Mouse (Mus musculus) forelimb bud, embryonic 11.5 days (tissue): Measurements from ENCODE around the gene Ccdc162.

Experiments used
- DNase-seq: peaks from one replicate; pipeline ENCODE4 v3.0.0-alpha.2; 2012; ENCODE audit warnings: low read depth, low spot score

The Ccdc162 gene

DNA sequence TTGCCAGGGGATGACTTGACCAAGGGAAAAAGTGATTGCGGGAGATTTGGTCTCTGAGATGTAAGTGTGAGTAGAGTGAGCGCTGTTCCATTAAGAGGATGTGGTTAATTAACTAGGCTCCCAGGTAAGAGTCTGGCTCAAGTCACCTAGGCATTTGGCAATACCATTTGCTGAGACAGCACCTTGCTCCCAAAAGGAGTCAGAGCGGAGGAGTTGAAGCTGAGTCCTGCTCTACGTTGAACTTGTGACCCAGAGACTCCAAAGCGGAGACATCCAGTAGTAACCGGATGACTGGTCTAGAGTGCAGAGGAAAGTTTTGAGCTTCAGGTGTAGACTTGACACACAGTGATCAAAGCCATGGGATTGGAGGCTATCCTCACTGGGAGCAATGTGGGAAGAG, 174.4 kb downstream of the Ccdc162 start:
- DNase-seq = no peak

DNA sequence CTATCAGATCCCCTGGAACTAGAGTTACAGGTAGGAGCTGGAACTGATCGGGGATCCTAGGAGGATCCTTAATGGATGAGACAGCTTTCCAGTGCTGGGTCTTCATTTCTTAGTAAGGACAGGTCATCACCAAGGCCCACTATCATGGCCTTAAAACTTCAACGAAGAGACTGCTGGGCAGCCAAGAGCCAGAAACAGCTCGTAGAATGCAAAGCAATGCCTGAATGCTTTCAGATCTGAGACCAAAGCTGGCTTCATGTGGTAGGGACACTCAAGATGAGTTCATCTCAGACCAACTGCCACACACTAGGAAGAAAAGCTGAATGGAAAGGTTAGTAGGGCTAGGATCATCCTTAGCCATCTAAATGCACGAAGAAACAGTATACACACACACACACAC, 177.4 kb downstream of the Ccdc162 start:
- DNase-seq = no peak

DNA sequence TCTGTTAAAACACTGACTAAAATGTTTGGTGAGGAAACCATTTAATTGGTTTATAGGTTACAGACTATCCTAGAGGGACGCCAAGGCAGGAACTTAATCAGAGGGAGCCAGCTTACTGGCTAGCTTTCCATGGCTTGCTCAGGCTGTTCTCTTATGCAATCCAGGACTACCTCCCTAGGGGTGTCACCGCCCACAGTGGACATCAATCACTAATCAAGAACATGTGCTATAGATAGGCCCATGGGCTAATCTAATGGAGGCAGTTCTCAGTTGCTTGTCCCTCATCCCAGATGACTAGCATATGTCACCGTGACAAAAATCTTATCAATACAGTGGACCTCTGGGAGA, 178.5 kb downstream of the Ccdc162 start:
- no peak for DNase-seq

- no peak for DNase-seq
Measured at GRCm38 (mm10) chr10:41537226-41537982, 179.0 kb downstream of the Ccdc162 start.

DNA sequence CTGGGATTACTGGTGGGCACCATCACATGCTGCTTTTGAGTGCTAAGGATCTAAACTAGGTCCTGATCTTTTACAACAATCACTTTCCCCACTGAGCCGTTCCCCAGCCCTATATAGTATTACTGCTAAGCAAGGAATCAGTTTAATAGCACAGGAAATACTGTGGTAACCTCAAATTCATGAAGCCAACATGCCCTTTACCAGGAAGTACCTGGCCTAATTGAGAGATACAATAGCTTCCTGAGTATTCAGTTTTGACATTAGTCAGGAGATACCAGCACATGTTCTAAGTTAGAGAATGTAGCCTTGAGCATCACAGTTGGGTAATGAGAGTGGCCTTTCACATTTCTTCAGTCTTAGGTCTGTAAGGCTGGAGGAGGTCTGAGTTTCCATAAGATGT, 179.7 kb downstream of the Ccdc162 start:
- DNase-seq = no peak

GRCm38 (mm10) chr10:41535991-41536390, 180.4 kb downstream of the Ccdc162 start:
- DNase-seq = no peak

DNA sequence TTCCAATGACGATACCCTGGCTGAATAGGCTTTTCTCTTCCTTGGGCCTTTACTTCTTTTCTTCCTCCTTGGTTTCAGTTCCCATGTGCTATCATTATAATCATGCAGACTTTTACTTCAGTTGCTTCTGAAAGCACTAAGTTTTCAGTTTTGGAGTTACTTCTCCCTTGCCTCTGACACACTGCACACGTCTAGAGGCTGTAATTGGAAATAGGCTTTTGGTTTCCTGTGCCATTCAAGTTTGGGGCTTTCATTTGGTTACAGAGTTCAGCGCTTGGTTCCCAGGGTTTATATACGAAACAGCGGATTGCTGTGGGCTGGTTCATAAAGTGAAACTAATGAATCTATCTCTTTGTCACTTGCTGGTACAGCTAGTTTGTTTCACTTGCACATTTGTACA, 186.5 kb downstream of the Ccdc162 start:
- no peak for DNase-seq

DNA sequence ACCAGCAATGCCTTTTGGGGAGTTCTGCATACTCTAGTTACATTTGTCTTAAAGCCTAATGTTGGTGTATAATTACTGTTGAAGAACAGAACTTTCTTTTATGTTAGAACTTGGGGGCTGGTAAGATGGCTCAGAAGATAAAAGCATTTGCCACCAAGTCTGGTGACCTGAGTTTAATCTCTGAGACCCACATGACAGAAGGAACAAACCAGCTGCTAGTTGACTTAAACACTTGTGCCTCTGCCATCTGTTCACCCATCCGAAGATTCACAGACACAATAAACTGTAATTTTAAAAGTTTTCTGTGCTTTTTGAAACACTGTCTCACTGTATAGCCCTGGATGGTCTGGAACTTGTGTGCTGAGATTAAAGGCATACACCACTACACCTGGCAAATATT, 190.7 kb downstream of the Ccdc162 start:
- DNase-seq = no peak

- DNase-seq = no peak
Measured at GRCm38 (mm10) chr10:41523386-41523785, 193.0 kb downstream of the Ccdc162 start.

- DNase-seq = no peak
Measured at GRCm38 (mm10) chr10:41520410-41520673, 196.1 kb downstream of the Ccdc162 start.

GRCm38 (mm10) chr10:41519640-41520409, 196.6 kb downstream of the Ccdc162 start:
- peak; percentile 33 for DNase-seq

GRCm38 (mm10) chr10:41518981-41519618, 197.3 kb downstream of the Ccdc162 start, which contains the start of gene Cd164:
Gene Cd164, plus strand, starts transcription at chr10:41519414.
- peak; percentile 95 for DNase-seq

DNA sequence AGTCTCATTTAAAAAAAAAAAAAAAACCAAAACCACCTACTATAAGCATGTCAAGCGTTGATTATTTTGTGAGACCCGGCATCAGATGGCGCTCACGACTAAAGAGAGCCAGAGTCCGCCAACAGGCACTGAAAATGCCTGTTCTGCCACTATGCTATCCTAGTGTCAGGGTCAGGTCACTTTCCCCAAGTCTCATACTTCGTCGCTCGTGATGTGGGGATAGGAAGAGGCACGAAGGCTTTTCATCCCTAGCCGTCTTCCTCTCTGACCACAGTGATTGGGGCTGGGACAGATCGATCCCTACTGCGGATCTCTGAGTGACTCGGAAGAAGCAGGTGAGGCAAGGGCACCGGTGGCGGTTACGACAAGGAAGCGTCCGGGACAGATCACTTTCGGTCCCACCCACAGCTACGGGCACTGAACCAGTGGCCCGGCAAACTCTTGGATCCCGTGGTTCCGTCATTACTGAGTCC, 197.9 kb downstream of the Ccdc162 start:
- DNase-seq = peak; percentile 71

- DNase-seq = no peak
Measured at GRCm38 (mm10) chr10:41514921-41515320, 201.5 kb downstream of the Ccdc162 start.

GRCm38 (mm10) chr10:41514301-41514700, 202.1 kb downstream of the Ccdc162 start:
- no peak for DNase-seq

DNA sequence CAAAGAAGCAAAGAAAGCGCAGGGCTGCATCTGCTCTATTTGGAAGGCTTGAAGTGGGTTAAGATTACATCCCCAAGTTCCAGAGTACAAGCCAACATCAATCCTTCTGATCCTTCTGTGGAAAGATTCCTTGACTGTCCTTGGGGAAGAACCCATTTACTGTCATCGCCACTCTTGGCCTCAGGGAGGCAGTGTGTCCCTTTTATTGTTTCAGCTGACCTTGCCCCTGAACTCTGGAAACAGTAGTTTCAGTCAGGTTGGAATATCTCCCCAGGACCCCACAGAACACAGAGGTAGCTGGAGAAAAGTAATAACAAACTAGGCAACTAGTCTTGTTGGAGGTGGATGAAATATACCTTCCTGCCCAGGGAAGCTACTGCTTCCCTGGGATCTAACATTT, 207.3 kb downstream of the Ccdc162 start:
- no peak for DNase-seq

DNA sequence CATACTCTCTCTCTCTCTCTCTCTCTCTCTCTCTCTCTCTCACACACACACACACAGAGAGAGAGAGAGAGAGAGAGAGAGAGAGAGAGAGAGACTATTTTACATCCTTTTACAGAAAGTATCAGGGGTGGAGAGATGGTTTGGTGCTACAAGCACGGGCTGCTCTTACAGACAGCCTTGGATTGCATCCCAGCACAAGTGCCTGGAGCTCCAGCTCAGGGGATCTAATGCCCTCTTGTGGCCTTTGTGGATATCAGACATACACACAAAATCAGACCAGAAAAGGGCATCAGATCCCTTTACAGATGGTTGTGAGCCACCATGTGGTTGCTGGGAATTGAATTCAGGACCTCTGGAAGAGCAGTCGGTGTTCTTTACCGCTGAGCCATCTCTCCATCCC, 211.0 kb downstream of the Ccdc162 start:
- peak; percentile 80 for DNase-seq

DNA sequence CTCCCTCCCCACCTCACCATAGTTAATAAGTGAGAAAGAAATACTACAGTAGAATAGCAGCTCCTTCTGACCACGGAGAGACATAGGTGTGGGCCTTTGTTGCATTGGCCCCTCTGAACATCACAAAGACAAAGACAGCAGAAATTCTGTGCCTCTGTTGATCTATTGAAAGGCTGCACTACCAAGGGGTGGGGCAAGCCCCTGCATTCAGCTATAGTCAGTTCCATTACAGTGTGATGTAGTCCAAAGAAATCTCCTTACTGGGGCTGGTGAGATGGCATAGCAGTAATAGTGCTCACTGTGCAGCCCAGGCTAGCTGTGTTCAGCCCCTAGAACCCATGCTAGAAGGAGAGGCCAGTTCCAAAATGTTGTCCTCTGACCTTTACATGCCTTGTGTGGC, 211.4 kb downstream of the Ccdc162 start:
- DNase-seq = no peak

- no peak for DNase-seq
Measured at GRCm38 (mm10) chr10:41500941-41501340, 215.5 kb downstream of the Ccdc162 start.

DNA sequence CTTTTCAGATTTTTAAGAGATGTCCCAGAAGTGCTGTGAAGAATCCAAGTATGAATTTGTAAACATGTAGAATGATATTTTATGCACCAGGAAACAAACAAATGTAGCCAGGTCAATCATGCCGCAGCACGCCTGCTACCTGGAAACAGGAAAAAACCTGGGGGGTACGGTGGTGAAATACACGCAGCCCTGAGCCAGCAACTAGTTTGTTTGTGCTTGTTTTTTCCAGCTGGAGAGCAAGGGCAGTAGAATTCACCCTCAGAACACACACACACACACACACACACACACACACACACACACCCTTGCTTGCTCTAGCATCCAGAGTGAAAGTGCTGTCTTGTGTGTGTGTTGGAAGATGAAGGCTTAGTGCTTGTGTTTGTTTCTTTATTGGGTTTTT, 225.3 kb downstream of the Ccdc162 start:
- DNase-seq = no peak

DNA sequence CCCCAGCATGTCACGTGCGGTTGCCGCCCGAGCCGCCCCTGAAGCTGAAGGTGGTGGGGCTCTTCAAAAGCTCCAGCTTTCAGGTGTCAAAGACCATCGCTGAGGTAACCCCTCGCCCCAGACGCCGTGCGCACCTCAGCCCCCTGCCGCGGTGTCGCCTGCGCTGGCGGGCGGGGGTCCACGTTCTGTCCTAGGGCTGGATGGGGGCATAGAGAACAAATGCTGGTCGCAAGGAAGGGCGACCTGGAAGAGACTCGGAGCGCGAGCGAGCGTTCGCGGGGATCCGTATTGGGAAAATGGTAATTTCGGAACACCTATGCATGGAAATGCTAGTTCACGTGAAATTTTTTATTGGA, 225.9 kb downstream of the Ccdc162 start:
- no peak for DNase-seq

GRCm38 (mm10) chr10:41489708-41490517, 226.5 kb downstream of the Ccdc162 start, which contains the start of the genes Smpd2 and Ppil6:
Gene Smpd2, minus strand, starts transcription at chr10:41490369.
Gene Ppil6, plus strand, starts transcription at chr10:41490439.
- DNase-seq = peak; percentile 96
